8 mouse cellular contexts compared by ENCODE assay signal in genomic region chr10:59920485-59920809, GRCm38 (mm10). TPM values are rescaled to one million over a fixed set of nuclear protein-coding genes. Genes with fewer than 3 reads are reported as not detected.
DNase-seq lines count a peak whose midpoint lies in the region; ATAC-seq lines count a peak whose summit lies in the region.

No protein-coding gene starts in this region.

- no peak for ATAC-seq in liver, embryonic 11.5 days (replicated peaks; ENCODE audit: low FRiP score)
- peak; percentile 22 for ATAC-seq in embryonic facial prominence, embryonic 14.5 days (ENCODE audit: low read depth)
- ATAC-seq in intestine, embryonic 14.5 days (replicated peaks; ENCODE audit: low FRiP score, low TSS enrichment, low read depth), result no peak
- no peak; the same call in 1 of the 2 replicates for ATAC-seq in neural tube, embryonic 13.5 days (ENCODE audit: low read depth)
- ATAC-seq in megakaryocyte progenitor cell, adult 5-6 weeks (replicated peaks; ENCODE audit: poor library complexity), result no peak

- H3K27ac ChIP-seq in liver, embryonic 11.5 days (ENCODE audit: low read depth, low read length), result peak overlapping the region; percentile 47
- H3K27ac ChIP-seq in embryonic facial prominence, embryonic 14.5 days (replicated peaks; ENCODE audit: low read depth, low read length), result peak overlapping the region; percentile 86
- peak overlapping the region; percentile 44 for H3K27ac ChIP-seq in intestine, embryonic 14.5 days (ENCODE audit: low read depth)
- H3K27ac ChIP-seq in neural tube, embryonic 13.5 days (replicated peaks), result peak overlapping the region; percentile 79

- H3K9ac ChIP-seq in liver, embryonic 11.5 days (ENCODE audit: low read depth, low read length), result peak overlapping the region; percentile 51; the same call in 1 of the 2 replicates
- peak overlapping the region; percentile 62 for H3K9ac ChIP-seq in embryonic facial prominence, embryonic 14.5 days (ENCODE audit: low read depth, low read length)
- no peak overlapping the region; the same call in 1 of the 2 replicates for H3K9ac ChIP-seq in intestine, embryonic 14.5 days (ENCODE audit: low read length)
- peak overlapping the region; percentile 55 for H3K9ac ChIP-seq in neural tube, embryonic 13.5 days

- no peak for DNase-seq in liver, embryonic 11.5 days (ENCODE audit: low spot score)
- DNase-seq in liver, result no peak
- no peak for DNase-seq in embryonic facial prominence, embryonic 14.5 days (ENCODE audit: low spot score)
- no peak for DNase-seq in intestine, embryonic 14.5 days (ENCODE audit: low spot score)
- no peak for DNase-seq in ovary, postnatal 14 days (ENCODE audit: low spot score)
- no peak for DNase-seq in kidney, postnatal 14 days

- H3K27me3 ChIP-seq in liver, embryonic 11.5 days (replicated peaks; ENCODE audit: control insufficient read depth, insufficient read depth, low read length), result no peaks in the 10 kb centered on the region
- H3K27me3 ChIP-seq in embryonic facial prominence, embryonic 14.5 days (replicated peaks; ENCODE audit: control insufficient read depth, insufficient read depth, low read length), result no peaks in the 10 kb centered on the region
- no peaks in the 10 kb centered on the region for H3K27me3 ChIP-seq in intestine, embryonic 14.5 days (replicated peaks; ENCODE audit: control insufficient read depth, insufficient read depth, low read length)
- no peaks in the 10 kb centered on the region for H3K27me3 ChIP-seq in neural tube, embryonic 13.5 days

- 35% methylated on average over 7 of the region's 7 CpGs for WGBS in liver, embryonic 11.5 days
- WGBS in embryonic facial prominence, embryonic 14.5 days, result 15% methylated on average over 7 of the region's 7 CpGs
- 26% methylated on average over 7 of the region's 7 CpGs for WGBS in intestine, embryonic 14.5 days
- WGBS in neural tube, embryonic 13.5 days, result 18% methylated on average over 7 of the region's 7 CpGs

- peak overlapping the region; percentile 93 for H3K4me2 ChIP-seq in liver, embryonic 11.5 days
- H3K4me2 ChIP-seq in embryonic facial prominence, embryonic 14.5 days (ENCODE audit: low read depth, low read length), result peak overlapping the region; percentile 85
- H3K4me2 ChIP-seq in intestine, embryonic 14.5 days (ENCODE audit: low read length), result peak overlapping the region; percentile 80
- peak overlapping the region; percentile 67 for H3K4me2 ChIP-seq in neural tube, embryonic 13.5 days

- H3K36me3 ChIP-seq in liver, embryonic 11.5 days (ENCODE audit: control insufficient read depth, insufficient read depth, low read length), result no peaks in the 10 kb centered on the region
- no peaks in the 10 kb centered on the region for H3K36me3 ChIP-seq in embryonic facial prominence, embryonic 14.5 days (ENCODE audit: control insufficient read depth, insufficient read depth, low read length)
- no peaks in the 10 kb centered on the region for H3K36me3 ChIP-seq in intestine, embryonic 14.5 days (ENCODE audit: control insufficient read depth, insufficient read depth, low read length)
- no peaks in the 10 kb centered on the region for H3K36me3 ChIP-seq in neural tube, embryonic 13.5 days

- peak overlapping the region; percentile 56 for H3K4me3 ChIP-seq in liver, embryonic 11.5 days (ENCODE audit: low read depth, low read length)
- H3K4me3 ChIP-seq in embryonic facial prominence, embryonic 14.5 days (ENCODE audit: low read depth, low read length), result peak overlapping the region; percentile 42
- H3K4me3 ChIP-seq in intestine, embryonic 14.5 days (ENCODE audit: low read depth, low read length), result peak overlapping the region; percentile 34; the same call in 1 of the 2 replicates
- H3K4me3 ChIP-seq in neural tube, embryonic 13.5 days, result peak overlapping the region; percentile 35

- peaks cover 39% of the 10 kb centered on the region for H3K4me1 ChIP-seq in liver, embryonic 11.5 days (replicated peaks; ENCODE audit: control insufficient read depth, insufficient read depth, low read length)
- H3K4me1 ChIP-seq in embryonic facial prominence, embryonic 14.5 days (ENCODE audit: control insufficient read depth, insufficient read depth, low read length), result peaks cover 32% of the 10 kb centered on the region
- peaks cover 48% of the 10 kb centered on the region for H3K4me1 ChIP-seq in intestine, embryonic 14.5 days (replicated peaks; ENCODE audit: control insufficient read depth, insufficient read depth, low read length)
- peaks cover 31% of the 10 kb centered on the region for H3K4me1 ChIP-seq in neural tube, embryonic 13.5 days (replicated peaks)

- no peaks in the 10 kb centered on the region for H3K9me3 ChIP-seq in liver, embryonic 11.5 days (ENCODE audit: control insufficient read depth, low read length)
- H3K9me3 ChIP-seq in embryonic facial prominence, embryonic 14.5 days (ENCODE audit: control insufficient read depth, low read length), result no peaks in the 10 kb centered on the region
- no peaks in the 10 kb centered on the region for H3K9me3 ChIP-seq in intestine, embryonic 14.5 days (ENCODE audit: control insufficient read depth, low read length)
- no peaks in the 10 kb centered on the region for H3K9me3 ChIP-seq in neural tube, embryonic 13.5 days

RNA-seq across cellular contexts. Expression of gene Ddit4, which starts 31.2 kb away (rescaled TPM):
- 2.7 and 4.3 TPM in 2 replicates for polyA plus RNA-seq in liver, embryonic 11.5 days (2014; fragmentation: Nextera tagmentation; extraction: Ambion mirVana)
- 8.7 and 9.2 TPM in 2 replicates for polyA plus RNA-seq in embryonic facial prominence, embryonic 14.5 days (2014; fragmentation: Nextera tagmentation; extraction: Ambion mirVana)
- polyA plus RNA-seq in intestine, embryonic 14.5 days (2014; fragmentation: Nextera tagmentation; extraction: Ambion mirVana), result 2.0 and 3.0 TPM in 2 replicates
- 72.8 and 78.2 TPM in 2 replicates for polyA plus RNA-seq in neural tube, embryonic 13.5 days (2015; fragmentation: Nextera tagmentation; extraction: Ambion mirVana)
- total RNA-seq in megakaryocyte progenitor cell, adult 5-6 weeks (2015), result 0.37 and 2.4 TPM in 2 replicates
- 0.41 and 0.42 TPM in 2 replicates for total RNA-seq in megakaryocyte progenitor cell, adult 5-6 weeks (2017)

RNA-seq across cellular contexts. Expression of gene Dnajb12, which starts 41.1 kb away (rescaled TPM):
- 27.4 and 30.2 TPM in 2 replicates for polyA plus RNA-seq in liver, embryonic 11.5 days (2014; fragmentation: Nextera tagmentation; extraction: Ambion mirVana)
- 25.5 and 28.7 TPM in 2 replicates for polyA plus RNA-seq in embryonic facial prominence, embryonic 14.5 days (2014; fragmentation: Nextera tagmentation; extraction: Ambion mirVana)
- polyA plus RNA-seq in intestine, embryonic 14.5 days (2014; fragmentation: Nextera tagmentation; extraction: Ambion mirVana), result 27.5 and 28.6 TPM in 2 replicates
- 20.4 and 21.2 TPM in 2 replicates for polyA plus RNA-seq in neural tube, embryonic 13.5 days (2015; fragmentation: Nextera tagmentation; extraction: Ambion mirVana)
- 21.1 and 23.3 TPM in 2 replicates for total RNA-seq in megakaryocyte progenitor cell, adult 5-6 weeks (2015)
- 19.3 and 20.2 TPM in 2 replicates for total RNA-seq in megakaryocyte progenitor cell, adult 5-6 weeks (2017)
